Mouse (Mus musculus): ENCODE results near the gene Efcab1. TPM values are rescaled to one million over a fixed set of nuclear protein-coding genes. Genes with fewer than 3 reads are reported as not detected.

The Efcab1 gene
- 0.06 and 0.22 TPM in 2 replicates for polyA plus RNA-seq (2012; rRNA removed; ENCODE audit: low replicate concordance)

DNA sequence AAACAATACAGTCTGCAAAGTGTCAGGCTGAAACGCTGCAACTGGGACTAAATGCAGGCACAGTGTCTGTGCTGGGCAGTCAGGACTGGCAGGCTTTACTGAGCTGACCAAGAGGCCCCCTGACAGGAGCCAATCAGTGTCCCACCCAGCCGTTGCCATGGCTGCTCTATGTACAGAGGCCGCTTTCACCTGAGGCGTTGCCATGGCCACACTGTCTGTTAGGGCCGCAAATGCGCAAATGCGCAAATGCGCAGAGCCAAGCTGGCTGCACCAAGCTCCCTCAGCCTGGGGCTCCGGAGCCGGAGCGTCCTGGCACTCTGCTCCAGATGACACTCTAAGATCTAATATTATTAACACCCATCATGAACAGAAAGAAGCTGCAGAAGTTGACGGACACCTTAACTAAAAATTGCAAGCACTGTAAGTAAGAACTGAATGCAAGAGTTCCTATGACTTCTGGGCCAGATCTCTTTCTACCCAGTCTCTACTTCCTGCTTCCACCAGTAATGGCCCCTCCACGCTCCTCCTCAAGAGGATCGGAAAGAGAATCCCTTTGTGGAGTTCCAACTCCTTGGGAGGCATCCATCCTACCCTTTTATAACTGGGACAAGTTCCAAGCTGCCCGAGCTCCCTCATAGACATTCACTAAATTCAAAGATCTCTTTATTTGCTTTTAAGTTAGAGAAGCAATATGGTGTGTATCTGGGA, at the start of gene Efcab1:
Gene Efcab1 (plus strand): TSS at position 214 of the 708 bp plus-strand sequence.

Data from mammary gland, adult 2 months (tissue).